Mouse (Mus musculus) neural tube, embryonic 11.5 days (tissue): ENCODE measurements around the gene Stat5b. TPM values are rescaled to one million over a fixed set of nuclear protein-coding genes. Genes with fewer than 3 reads are reported as not detected.

Experiments used
- ATAC-seq: fragments of 200-750 bp; cut with Nextera tagmentation; 2 replicates; pipeline ENCODE4 v1.8.0; 2017; ENCODE audit warnings: moderate number of reproducible peaks, mild to moderate bottlenecking, moderate TSS enrichment, moderate library complexity; ENCODE audit not compliant: insufficient read depth, low FRiP score, low TSS enrichment
- DNase-seq: peaks from one replicate; pipeline ENCODE4 v3.0.0-alpha.2; 2015; ENCODE audit warnings: low spot score
- H3K27ac ChIP-seq: fragments of 300-500 bp; sonication (generic); 2 replicates; pipeline ENCODE4 v1.5.1; 2014; ENCODE audit warnings: low read depth, mild to moderate bottlenecking, low read length
- H3K27me3 ChIP-seq: fragments of 300-500 bp; sonication (generic); 2 replicates; pipeline ENCODE4 v1.6.1; 2014; ENCODE audit warnings: mild to moderate bottlenecking, low read length, mixed read lengths; ENCODE audit not compliant: control insufficient read depth, insufficient read depth
- H3K36me3 ChIP-seq: fragments of 300-500 bp; sonication (generic); 2 replicates; pipeline ENCODE4 v1.6.1; 2014; ENCODE audit warnings: mild to moderate bottlenecking, low read length, moderate library complexity, mixed read lengths; ENCODE audit not compliant: control insufficient read depth, insufficient read depth
- H3K4me1 ChIP-seq: fragments of 300-500 bp; sonication (generic); 2 replicates; pipeline ENCODE4 v1.6.1; 2014; ENCODE audit warnings: low read length, mixed read lengths; ENCODE audit not compliant: control insufficient read depth, insufficient read depth
- H3K4me2 ChIP-seq: fragments of 300-500 bp; sonication (generic); 2 replicates; pipeline ENCODE4 v1.6.1; 2014; ENCODE audit warnings: low read depth, mild to moderate bottlenecking, moderate library complexity
- H3K4me3 ChIP-seq: fragments of 300-500 bp; sonication (generic); 2 replicates; pipeline ENCODE4 v1.5.1; 2014; ENCODE audit warnings: low read depth, low read length
- H3K9ac ChIP-seq: fragments of 300-500 bp; sonication (generic); 2 replicates; pipeline ENCODE4 v1.6.1; 2014; ENCODE audit warnings: mild to moderate bottlenecking, low read length
- H3K9me3 ChIP-seq: fragments of 300-500 bp; sonication (generic); 2 replicates; pipeline ENCODE4 v1.6.1; 2016; ENCODE audit warnings: low read length; ENCODE audit not compliant: control insufficient read depth
- WGBS: fragments of 180-500 bp; shearing (Covaris S2); extraction: QIAGEN DNeasy Blood & Tissue Kit; methylation state at CpG from one replicate; pipeline ENCODE4 v1.1.7; 2014; 5-methylcytosine and 5-hydroxymethylcytosine counted together
- polyA plus RNA-seq: library from polyadenylated mRNA; unstranded; fragments of >200 nt; fragmentation: Nextera tagmentation; extraction: Ambion mirVana; gene quantifications from 2 replicates; pipeline ENCODE4 v1.2.1, GENCODE M21; 2014

Gene Stat5b
- polyA plus RNA-seq, 1 experiment from 2014 or later: 18.3 TPM

DNA sequence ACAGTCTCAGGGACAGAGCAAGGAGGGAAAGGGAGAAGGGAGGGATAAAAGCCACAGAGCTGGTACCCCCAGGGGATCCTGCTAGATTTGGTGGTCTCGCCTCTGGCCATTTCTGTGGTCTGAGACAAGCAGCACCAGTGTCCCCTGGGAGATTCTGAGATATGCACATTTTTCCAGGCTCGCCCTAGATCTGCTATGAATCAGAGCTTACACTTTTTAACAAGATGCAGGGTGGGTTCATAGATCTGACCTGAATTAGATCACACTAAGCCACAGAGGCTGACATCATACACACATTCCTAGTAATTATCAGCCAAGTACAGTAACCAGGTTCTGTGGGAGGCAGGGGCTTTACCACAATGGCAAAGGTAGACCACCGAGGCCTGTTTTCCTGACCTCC, 60.8 kb downstream of the Stat5b start:
- ATAC-seq: no peak
- no peak overlapping the region for H3K27ac ChIP-seq
- H3K9ac ChIP-seq: no peak overlapping the region
- no peak overlapping the region for H3K4me2 ChIP-seq
- no peak overlapping the region for H3K4me3 ChIP-seq
- 88% methylated on average over 3 of the region's 3 CpGs for WGBS
- H3K36me3 ChIP-seq: no peaks in the 10 kb centered on the region
- H3K27me3 ChIP-seq: no peaks in the 10 kb centered on the region
- H3K4me1 ChIP-seq: no peaks in the 10 kb centered on the region
- no peaks in the 10 kb centered on the region for H3K9me3 ChIP-seq
- DNase-seq: no peak

DNA sequence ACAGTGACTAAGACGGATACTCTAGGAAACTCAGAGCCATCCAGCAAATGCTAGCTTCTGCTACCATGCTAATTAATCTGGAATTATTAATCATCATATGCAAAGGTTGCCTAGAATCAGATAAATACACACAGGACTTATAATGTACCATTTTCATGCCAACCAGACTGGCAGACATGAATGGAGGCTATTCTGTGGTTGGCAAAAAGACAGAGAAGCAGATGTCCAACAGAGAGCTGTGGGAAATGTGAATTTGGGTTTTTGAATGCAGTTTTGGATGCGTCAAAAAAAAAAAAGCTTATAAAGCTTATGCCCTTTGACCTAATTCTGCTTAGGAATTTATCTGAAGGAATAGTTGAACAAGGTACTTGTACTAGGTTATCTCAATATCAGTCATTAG, 64.8 kb downstream of the Stat5b start:
- ATAC-seq (no peak), DNase-seq (no peak)
- H3K36me3 ChIP-seq: no peaks in the 10 kb centered on the region
- no peak overlapping the region for H3K4me3 ChIP-seq
- H3K4me1 ChIP-seq: no peaks in the 10 kb centered on the region
- no peak overlapping the region for H3K9ac ChIP-seq
- 90% methylated on average over 2 of the region's 2 CpGs for WGBS
- H3K27ac ChIP-seq: no peak overlapping the region
- no peak overlapping the region for H3K4me2 ChIP-seq
- H3K27me3 ChIP-seq: no peaks in the 10 kb centered on the region
- H3K9me3 ChIP-seq: no peaks in the 10 kb centered on the region

DNA sequence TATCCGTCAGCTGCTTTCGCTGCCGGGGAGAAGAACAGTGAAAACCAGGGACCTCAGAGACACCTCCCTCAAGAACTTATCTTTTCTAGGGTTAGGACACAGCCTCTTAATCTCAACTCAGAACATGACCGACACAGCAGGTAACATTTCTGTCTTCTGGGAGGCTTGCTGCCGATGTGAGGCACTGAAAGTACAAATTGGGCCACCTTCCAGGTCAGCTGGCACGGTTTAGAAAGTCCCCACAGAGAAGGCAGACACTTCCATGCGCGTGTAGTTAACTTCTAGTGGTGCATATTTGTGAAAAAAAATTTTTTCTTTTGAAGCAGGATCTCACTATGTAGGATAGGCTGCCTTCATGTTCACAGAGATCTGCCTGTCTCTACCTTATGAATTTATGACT, 66.2 kb downstream of the Stat5b start:
- no peaks in the 10 kb centered on the region for H3K27me3 ChIP-seq
- H3K9me3 ChIP-seq: no peaks in the 10 kb centered on the region
- no peaks in the 10 kb centered on the region for H3K4me1 ChIP-seq
- DNase-seq (no peak), ATAC-seq (no peak)
- no peak overlapping the region for H3K9ac ChIP-seq
- no peaks in the 10 kb centered on the region for H3K36me3 ChIP-seq
- H3K27ac ChIP-seq: no peak overlapping the region
- no peak overlapping the region for H3K4me2 ChIP-seq
- H3K4me3 ChIP-seq: no peak overlapping the region
- WGBS: 90% methylated on average over 8 of the region's 8 CpGs

DNA sequence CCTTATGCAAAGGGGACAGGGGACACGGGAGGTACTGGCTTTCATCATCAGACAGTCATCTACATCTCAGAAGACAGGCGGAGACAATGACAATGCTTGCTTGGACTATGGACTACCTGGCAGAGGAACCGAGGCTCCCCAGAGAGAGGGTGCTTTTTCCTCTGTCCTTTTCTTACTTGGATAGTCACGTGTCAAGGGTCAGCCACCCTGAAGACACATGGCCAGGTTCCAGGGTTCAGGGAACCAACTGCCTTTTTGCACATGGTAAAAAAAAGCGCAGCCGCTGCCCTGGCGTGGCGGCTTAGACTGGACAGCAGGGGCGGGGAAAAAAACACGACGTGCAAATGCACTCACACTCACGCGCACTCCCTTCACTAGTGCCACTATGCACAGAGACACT, 68.0 kb downstream of the Stat5b start:
- 88% methylated on average over 13 of the region's 13 CpGs for WGBS
- no peaks in the 10 kb centered on the region for H3K27me3 ChIP-seq
- no peak for ATAC-seq
- H3K4me2 ChIP-seq: no peak overlapping the region
- no peak overlapping the region for H3K27ac ChIP-seq
- H3K9ac ChIP-seq: no peak overlapping the region
- no peaks in the 10 kb centered on the region for H3K36me3 ChIP-seq
- DNase-seq: no peak
- no peaks in the 10 kb centered on the region for H3K9me3 ChIP-seq
- H3K4me3 ChIP-seq: no peak overlapping the region
- no peaks in the 10 kb centered on the region for H3K4me1 ChIP-seq

DNA sequence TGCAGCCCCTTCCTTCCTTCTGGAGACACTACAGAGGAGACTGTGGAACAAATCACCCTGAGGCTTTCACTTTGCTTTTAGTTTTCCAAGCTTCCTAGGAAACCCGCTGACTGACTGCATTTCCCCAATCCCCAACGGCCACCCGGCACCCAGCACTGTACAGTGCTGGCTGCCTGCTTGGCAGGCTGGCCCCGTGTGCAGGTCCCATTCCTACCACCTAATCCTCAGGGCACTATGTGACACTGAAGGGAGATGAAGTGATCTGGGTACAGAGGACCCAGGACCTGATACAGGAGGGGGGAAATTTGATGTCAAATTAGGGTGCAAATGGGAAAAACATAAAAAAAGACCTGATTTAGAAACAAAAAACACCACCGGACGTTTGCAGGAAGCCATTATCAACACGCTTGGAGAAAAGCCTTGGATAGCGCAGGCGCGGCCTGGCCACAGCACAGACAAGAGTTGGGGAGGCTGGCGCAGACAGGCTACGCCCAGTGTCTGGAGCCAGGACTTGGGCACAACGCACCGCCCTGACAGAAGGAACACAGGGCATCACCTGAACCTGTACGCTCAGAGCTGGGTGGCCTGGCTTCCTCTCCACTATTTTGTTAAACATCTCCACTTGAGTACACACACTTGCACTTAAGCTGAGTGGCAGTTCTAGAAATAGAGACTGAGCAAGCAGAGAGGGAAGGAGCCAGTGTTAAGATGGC, 68.6 kb downstream of the Stat5b start:
- H3K27ac ChIP-seq: no peak overlapping the region
- H3K9me3 ChIP-seq: no peaks in the 10 kb centered on the region
- no peaks in the 10 kb centered on the region for H3K4me1 ChIP-seq
- H3K4me3 ChIP-seq: no peak overlapping the region
- ATAC-seq (no peak), DNase-seq (no peak)
- H3K4me2 ChIP-seq: no peak overlapping the region
- H3K36me3 ChIP-seq: no peaks in the 10 kb centered on the region
- WGBS: 92% methylated on average over 15 of the region's 15 CpGs
- no peak overlapping the region for H3K9ac ChIP-seq
- no peaks in the 10 kb centered on the region for H3K27me3 ChIP-seq

DNA sequence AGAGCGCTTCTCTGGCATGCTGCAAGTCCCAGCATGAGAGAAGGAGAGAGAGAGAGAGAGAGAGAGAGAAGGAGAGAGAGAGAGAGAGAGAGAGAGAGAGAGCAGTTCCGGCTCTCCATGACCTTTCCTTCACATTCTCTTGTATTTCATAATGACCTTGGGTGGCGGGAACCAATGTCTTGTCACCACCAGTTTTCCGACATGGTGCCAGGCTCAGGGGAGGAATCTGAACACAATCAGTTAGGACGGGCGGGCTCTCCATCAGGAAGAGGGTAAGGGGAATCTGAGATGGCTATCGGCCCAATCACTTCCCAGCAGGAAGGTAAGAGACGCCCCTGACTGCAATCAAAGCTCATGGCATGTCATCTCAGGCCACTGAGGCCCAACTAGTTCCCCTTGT, 70.3 kb downstream of the Stat5b start:
- ATAC-seq (no peak), DNase-seq (no peak)
- Histone ChIP-seq H3K9me3 (no peaks in the 10 kb centered on the region), H3K4me3 (no peak overlapping the region), H3K36me3 (no peaks in the 10 kb centered on the region), H3K4me2 (no peak overlapping the region), H3K27ac (no peak overlapping the region), H3K27me3 (no peaks in the 10 kb centered on the region), H3K4me1 (no peaks in the 10 kb centered on the region), H3K9ac (no peak overlapping the region)
- 82% methylated on average over 8 of the region's 8 CpGs for whole genome bisulfite sequencing

DNA sequence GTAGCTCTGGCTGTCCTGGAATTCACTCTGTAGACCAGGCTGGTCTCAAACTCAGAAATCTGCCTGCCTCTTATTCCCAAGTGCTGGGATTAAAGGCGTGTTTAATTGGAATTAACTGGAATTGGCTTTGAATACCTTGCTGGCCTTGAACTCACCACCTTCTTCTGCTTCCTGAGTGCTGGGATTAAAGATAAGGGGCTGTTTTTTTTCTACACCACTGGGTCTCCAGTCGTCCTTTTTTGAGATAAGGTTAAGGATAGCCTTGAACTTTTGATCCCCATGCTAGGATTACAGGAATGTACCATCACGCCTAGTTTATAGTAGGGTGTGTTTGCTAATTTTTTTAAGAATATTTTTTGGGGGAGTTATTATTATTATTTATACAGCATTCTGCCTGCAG, 72.5 kb downstream of the Stat5b start:
- Histone ChIP-seq H3K4me1 (no peaks in the 10 kb centered on the region), H3K9me3 (no peaks in the 10 kb centered on the region), H3K36me3 (no peaks in the 10 kb centered on the region), H3K9ac (no peak overlapping the region), H3K4me3 (no peak overlapping the region), H3K27me3 (no peaks in the 10 kb centered on the region), H3K27ac (no peak overlapping the region), H3K4me2 (no peak overlapping the region)
- DNase-seq (no peak), ATAC-seq (no peak)
- 71% methylated on average over 3 of the region's 3 CpGs for WGBS

DNA sequence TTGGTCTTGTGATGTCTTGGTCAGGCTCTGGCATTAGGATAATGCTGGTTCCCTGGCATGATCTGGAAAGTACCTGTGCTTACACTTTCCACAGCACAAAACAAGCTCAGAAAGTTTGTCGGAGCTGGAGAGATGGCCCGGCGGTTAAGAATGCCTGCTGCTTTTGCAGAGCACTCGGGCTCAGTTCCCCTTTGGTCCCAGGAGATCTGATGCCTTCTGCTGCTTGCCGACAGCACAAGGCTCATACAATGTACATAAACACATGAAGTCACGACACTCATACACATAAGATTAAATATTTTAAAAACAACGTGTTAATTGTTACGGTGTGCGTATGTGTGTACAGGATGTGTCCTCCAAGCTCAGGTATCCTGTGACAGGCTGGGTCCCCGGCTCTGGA, 74.6 kb downstream of the Stat5b start:
- H3K36me3 ChIP-seq: no peaks in the 10 kb centered on the region
- no peak for ATAC-seq
- no peak overlapping the region for H3K9ac ChIP-seq
- H3K9me3 ChIP-seq: no peaks in the 10 kb centered on the region
- H3K27me3 ChIP-seq: no peaks in the 10 kb centered on the region
- WGBS: 86% methylated on average over 10 of the region's 10 CpGs
- no peak overlapping the region for H3K4me2 ChIP-seq
- no peak overlapping the region for H3K4me3 ChIP-seq
- no peak for DNase-seq
- no peaks in the 10 kb centered on the region for H3K4me1 ChIP-seq
- H3K27ac ChIP-seq: no peak overlapping the region

DNA sequence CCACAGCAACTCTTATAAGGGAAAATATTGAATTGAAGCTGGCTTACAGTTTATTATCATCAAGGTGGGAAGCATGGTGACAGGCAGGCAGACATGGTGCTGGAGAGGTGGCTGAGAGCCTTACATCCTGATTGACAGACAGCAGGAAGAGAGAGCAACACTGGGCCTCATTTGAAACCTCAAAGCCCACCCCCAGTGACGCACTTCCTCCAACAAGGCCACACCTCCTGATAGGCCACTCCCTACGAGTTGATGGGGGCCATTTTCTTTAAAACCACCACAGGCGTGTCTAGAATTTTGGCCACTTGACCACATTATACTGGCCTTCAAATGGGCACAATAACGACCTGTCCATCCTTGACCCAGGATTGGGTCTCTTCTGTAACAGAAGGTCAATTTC, 76.3 kb downstream of the Stat5b start:
- H3K27ac ChIP-seq: no peak overlapping the region
- WGBS: 87% methylated on average over 4 of the region's 4 CpGs
- no peaks in the 10 kb centered on the region for H3K27me3 ChIP-seq
- no peaks in the 10 kb centered on the region for H3K9me3 ChIP-seq
- no peak overlapping the region for H3K4me3 ChIP-seq
- H3K9ac ChIP-seq: no peak overlapping the region
- ATAC-seq: no peak
- no peaks in the 10 kb centered on the region for H3K36me3 ChIP-seq
- no peak for DNase-seq
- no peaks in the 10 kb centered on the region for H3K4me1 ChIP-seq
- no peak overlapping the region for H3K4me2 ChIP-seq
